Mouse (Mus musculus) stomach, postnatal 0 days (tissue): ENCODE data around the gene Ccnd1. TPM values are rescaled to one million over a fixed set of nuclear protein-coding genes. Genes with fewer than 3 reads are reported as not detected.

Experiments used
- ATAC-seq: fragments of 200-750 bp; cut with Nextera tagmentation; 2 replicates; pipeline ENCODE4 v1.8.0; 2017; ENCODE audit not compliant: low FRiP score, low TSS enrichment
- DNase-seq: peaks from one replicate; pipeline ENCODE4 v3.0.0-alpha.2; 2016; ENCODE audit warnings: low spot score
- H3K27ac ChIP-seq: fragments of 300-500 bp; sonication (generic); replicated peaks from 2 replicates; pipeline ENCODE4 v1.5.1; 2014; ENCODE audit warnings: mild to moderate bottlenecking, control low read depth
- H3K27me3 ChIP-seq: fragments of 300-500 bp; sonication (generic); 2 replicates; pipeline ENCODE4 v1.6.1; 2014; ENCODE audit warnings: low read length; ENCODE audit not compliant: control insufficient read depth, insufficient read depth
- H3K36me3 ChIP-seq: fragments of 300-500 bp; sonication (generic); 2 replicates; pipeline ENCODE4 v1.6.1; 2014; ENCODE audit warnings: low read length, mixed read lengths; ENCODE audit not compliant: control insufficient read depth, insufficient read depth
- H3K4me1 ChIP-seq: fragments of 300-500 bp; sonication (generic); replicated peaks from 2 replicates; pipeline ENCODE4 v1.6.1; 2014; ENCODE audit warnings: antibody characterized with exemption; ENCODE audit not compliant: control insufficient read depth, insufficient read depth
- H3K4me2 ChIP-seq: fragments of 300-500 bp; sonication (generic); replicated peaks from 2 replicates; pipeline ENCODE4 v1.6.1; 2014; ENCODE audit warnings: low read depth, mild to moderate bottlenecking, control low read depth, moderate library complexity
- H3K4me3 ChIP-seq: fragments of 300-500 bp; sonication (generic); 2 replicates; pipeline ENCODE4 v1.5.1; 2014; ENCODE audit warnings: low read depth, low read length, control low read depth
- H3K9ac ChIP-seq: fragments of 300-500 bp; sonication (generic); 2 replicates; pipeline ENCODE4 v1.6.1; 2014; ENCODE audit warnings: mild to moderate bottlenecking, low read length, control low read depth, mixed read lengths
- H3K9me3 ChIP-seq: fragments of 300-500 bp; sonication (generic); 2 replicates; pipeline ENCODE4 v1.6.1; 2016; ENCODE audit warnings: low read length; ENCODE audit not compliant: control insufficient read depth
- CTCF ChIP-seq: IDR thresholded peaks from 2 replicates; pipeline ENCODE4 v1.5.1; 2016; ENCODE audit warnings: antibody characterized with exemption, low read depth, mild to moderate bottlenecking, moderate library complexity
- EP300 ChIP-seq: optimal IDR thresholded peaks from 2 replicates; pipeline ENCODE3; 2016; ENCODE audit warnings: antibody characterized with exemption
- whole genome bisulfite sequencing: fragments of 180-500 bp; shearing (Covaris S2); extraction: QIAGEN DNeasy Blood & Tissue Kit; methylation state at CpG from one replicate; pipeline ENCODE4 v1.1.7; 2014; 5-methylcytosine and 5-hydroxymethylcytosine counted together
- polyA plus RNA-seq: library from polyadenylated mRNA; unstranded; fragments of >200 nt; fragmentation: Nextera tagmentation; extraction: Ambion mirVana; gene quantifications from 2 replicates; pipeline ENCODE4 v1.2.1, GENCODE M21; 2015

Gene Ccnd1
- polyA plus RNA-seq, 1 experiment from 2014 or later = 38.7 TPM

- Histone ChIP-seq H3K9ac (no peak overlapping the region), H3K27ac (no peak overlapping the region), H3K4me3 (no peak overlapping the region), H3K4me2 (no peak overlapping the region), H3K4me1 (no peaks in the 10 kb centered on the region), H3K9me3 (no peaks in the 10 kb centered on the region), H3K27me3 (no peaks in the 10 kb centered on the region), H3K36me3 (peaks cover 2% of the 10 kb centered on the region; the same call in 1 of the 2 replicates)
- no peak for DNase-seq
- 83% methylated on average over 2 of the region's 2 CpGs for WGBS
- no peak for TF ChIP-seq CTCF
- no peak for TF ChIP-seq EP300
- 0 out of 2 replicates have a peak, but pooled peaks have one; percentile 19 for ATAC-seq
Measured at GRCm38 (mm10) chr7:144927591-144927990, 12.1 kb downstream of the Ccnd1 start.

DNA sequence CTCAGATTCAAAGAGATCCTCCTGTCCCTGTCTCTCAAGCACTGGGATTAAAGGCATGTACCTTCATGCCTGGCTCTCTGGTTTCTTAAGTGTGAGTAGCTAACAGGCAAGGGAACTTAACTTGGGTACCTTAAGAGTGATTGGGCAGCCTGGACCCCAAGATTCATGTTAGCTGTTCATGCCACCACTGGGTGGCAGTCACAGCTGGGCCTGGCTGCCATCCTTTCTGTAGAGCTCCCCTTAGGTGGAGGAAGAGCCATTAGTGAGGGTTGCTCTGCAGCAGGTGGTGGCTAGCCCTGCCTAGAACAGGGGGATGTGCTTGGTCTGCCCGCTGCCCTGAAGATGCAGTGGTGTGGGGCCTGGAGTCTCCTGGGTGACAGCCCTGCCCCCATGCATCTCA lies 20.9 kb downstream of the Ccnd1 start:
- 86% methylated on average over 1 of the region's 1 CpGs for WGBS
- ATAC-seq = no peak
- TF ChIP-seq EP300 (no peak), CTCF (peak; percentile 55)

DNA sequence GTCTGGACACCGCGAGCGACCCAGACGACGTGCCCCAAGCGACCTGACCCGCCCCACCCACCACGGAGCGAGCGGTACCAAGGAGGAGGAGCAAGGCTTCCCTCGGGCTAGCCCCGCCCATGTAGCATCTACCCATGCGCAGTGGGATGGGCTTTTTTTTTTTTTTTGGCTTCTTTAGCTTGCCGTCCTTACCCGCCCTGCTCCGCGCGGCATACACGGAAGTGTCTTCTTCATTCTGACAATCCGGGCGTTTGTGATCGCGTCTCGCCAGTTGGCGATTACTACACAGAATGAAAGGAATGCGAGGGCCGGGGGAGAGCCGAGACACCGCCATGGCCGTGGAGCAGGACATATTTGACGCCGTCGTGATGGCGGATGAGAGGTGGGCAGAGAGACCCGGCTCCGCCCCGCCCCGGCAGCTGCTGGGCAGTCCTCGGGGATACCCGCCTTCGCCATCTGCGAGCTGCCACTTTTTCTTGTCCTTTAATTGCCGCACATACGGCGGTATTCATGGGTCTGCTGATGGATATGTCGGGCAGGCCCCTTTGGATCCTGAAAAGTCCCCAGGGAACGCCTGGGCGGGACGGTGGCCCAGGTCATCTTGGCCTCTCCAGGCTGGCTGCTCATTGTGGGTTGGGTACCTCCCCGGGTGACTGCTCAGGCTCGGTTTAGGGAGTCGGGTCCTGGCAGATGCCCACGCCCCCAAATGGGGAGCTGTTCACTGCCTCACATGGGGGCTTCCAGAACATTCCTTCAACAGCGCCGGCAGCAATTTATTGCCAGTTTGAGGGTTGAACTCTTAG lies 24.6 kb downstream of the Ccnd1 start, which contains the start of gene LTO1:
LTO1 (plus strand) TSS at position 153 of the 803 bp plus-strand sequence.
- no peaks in the 10 kb centered on the region for H3K27me3 ChIP-seq
- peak; percentile 90 for ATAC-seq
- no peaks in the 10 kb centered on the region for H3K4me1 ChIP-seq
- H3K4me3 ChIP-seq = peak within 1 kb of the TSS; percentile 77
- under 1% methylated on average over 55 of the region's 55 CpGs for WGBS
- peak within 1 kb of the TSS; percentile 84 for H3K9ac ChIP-seq
- H3K36me3 ChIP-seq = peaks cover 18% of the 10 kb centered on the region; the same call in 1 of the 2 replicates
- no peaks in the 10 kb centered on the region for H3K9me3 ChIP-seq
- no peak for TF ChIP-seq CTCF
- TF ChIP-seq EP300 = peak; percentile 75
- peak; percentile 94 for DNase-seq
- peak within 1 kb of the TSS; percentile 81 for H3K27ac ChIP-seq
- H3K4me2 ChIP-seq = peak within 1 kb of the TSS; percentile 98

More for the DNA sequence above, 20.9 kb downstream of the Ccnd1 start:
- Histone ChIP-seq H3K9ac (no peak overlapping the region), H3K4me1 (no peaks in the 10 kb centered on the region), H3K27me3 (no peaks in the 10 kb centered on the region), H3K4me3 (no peak overlapping the region), H3K4me2 (no peak overlapping the region), H3K36me3 (peaks cover 21% of the 10 kb centered on the region; the same call in 1 of the 2 replicates), H3K27ac (no peak overlapping the region), H3K9me3 (no peaks in the 10 kb centered on the region)
- no peak for DNase-seq

GRCm38 (mm10) chr7:144914296-144914947 lies 25.3 kb downstream of the Ccnd1 start:
- Histone ChIP-seq H3K4me1 (no peaks in the 10 kb centered on the region), H3K27ac (peak overlapping the region; percentile 81; the same call in 1 of the 2 replicates), H3K36me3 (peaks cover 12% of the 10 kb centered on the region; the same call in 1 of the 2 replicates), H3K27me3 (no peaks in the 10 kb centered on the region), H3K9ac (peak overlapping the region; percentile 84), H3K9me3 (no peaks in the 10 kb centered on the region), H3K4me2 (peak overlapping the region; percentile 44), H3K4me3 (peak overlapping the region; percentile 77)
- peak; percentile 87 for ATAC-seq
- no peak for DNase-seq
- peak; percentile 56 for TF ChIP-seq CTCF
- TF ChIP-seq EP300 = no peak
- 6% methylated on average over 17 of the region's 17 CpGs for WGBS

- Histone ChIP-seq H3K36me3 (peaks cover 8% of the 10 kb centered on the region; the same call in 1 of the 2 replicates), H3K4me2 (no peak overlapping the region), H3K27me3 (no peaks in the 10 kb centered on the region), H3K4me3 (no peak overlapping the region), H3K27ac (no peak overlapping the region), H3K4me1 (no peaks in the 10 kb centered on the region), H3K9ac (no peak overlapping the region), H3K9me3 (no peaks in the 10 kb centered on the region)
- TF ChIP-seq EP300 (no peak), CTCF (no peak)
- WGBS = 86% methylated on average over 4 of the region's 4 CpGs
- DNase-seq (no peak), ATAC-seq (no peak)
Measured at GRCm38 (mm10) chr7:144912897-144913296, 26.8 kb downstream of the Ccnd1 start.

DNA sequence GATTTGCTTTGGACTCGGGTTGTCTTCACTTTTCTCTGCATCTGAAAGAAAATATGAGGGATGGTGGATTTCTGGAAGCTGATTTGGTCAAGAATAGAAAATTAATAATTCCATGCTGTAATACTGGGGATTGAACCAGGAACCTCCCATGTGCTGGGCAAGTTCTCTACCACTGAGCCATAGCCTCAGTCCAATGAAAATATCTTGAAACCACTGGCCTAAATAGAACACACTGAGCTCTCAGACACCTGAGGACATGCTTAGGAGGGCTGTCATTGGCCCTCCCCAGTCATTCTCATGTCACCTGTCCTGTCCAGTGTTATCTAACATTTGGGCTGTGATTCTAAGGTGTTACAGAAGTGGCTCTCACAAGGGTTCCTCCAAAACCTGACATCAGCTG lies 28.6 kb downstream of the Ccnd1 start:
- 73% methylated on average over 1 of the region's 1 CpGs for WGBS
- TF ChIP-seq CTCF (no peak), EP300 (no peak)
- ATAC-seq = no peak

More for the DNA sequence above, 28.6 kb downstream of the Ccnd1 start:
- Histone ChIP-seq H3K4me1 (no peaks in the 10 kb centered on the region), H3K9ac (no peak overlapping the region), H3K4me3 (no peak overlapping the region), H3K27ac (no peak overlapping the region), H3K4me2 (no peak overlapping the region), H3K27me3 (no peaks in the 10 kb centered on the region), H3K36me3 (no peaks in the 10 kb centered on the region), H3K9me3 (no peaks in the 10 kb centered on the region)
- DNase-seq = no peak
